Mouse (Mus musculus) frontal cortex, adult 2 months (tissue): Measurements from ENCODE around the gene Saysd1. TPM values are rescaled to one million over a fixed set of nuclear protein-coding genes. Genes with fewer than 3 reads are reported as not detected.

ENCODE experiments used
- DNase-seq, 2 experiments: peaks; one replicate each; pipeline ENCODE4 v3.0.0; 2022; ENCODE audit warnings: low spot score in 1 of 2; ENCODE audit errors: extremely low spot score in 1 of 2
- polyA plus RNA-seq: library from polyadenylated mRNA; depleted of rRNA; stranded (reverse); fragments of >200 nt; gene quantifications from 2 replicates; pipeline ENCODE4 v1.2.3, GENCODE M21; 2012

Saysd1 gene
- polyA plus RNA-seq, 1 experiment, result 8.6 TPM

DNA sequence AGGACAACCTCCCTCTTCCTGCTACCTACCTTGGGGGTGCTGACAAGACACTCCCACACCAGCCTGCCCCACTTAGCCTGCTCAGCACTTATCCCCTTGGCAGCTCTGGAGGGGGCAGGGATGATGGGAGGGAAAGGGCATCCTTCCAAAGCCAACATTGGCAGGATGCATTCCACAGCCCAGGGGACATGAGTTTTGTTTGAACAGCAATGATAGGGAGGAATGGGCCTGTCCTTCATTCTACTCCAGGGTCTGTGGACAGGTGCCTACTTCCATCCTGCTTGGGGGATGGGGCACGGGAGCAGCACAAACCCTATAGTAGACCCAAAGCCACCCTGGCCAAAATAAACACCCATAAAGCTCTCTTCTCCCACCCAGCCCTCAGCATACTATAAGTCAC is 27.1 kb upstream of the Saysd1 start:
- DNase-seq, result no peak

DNA sequence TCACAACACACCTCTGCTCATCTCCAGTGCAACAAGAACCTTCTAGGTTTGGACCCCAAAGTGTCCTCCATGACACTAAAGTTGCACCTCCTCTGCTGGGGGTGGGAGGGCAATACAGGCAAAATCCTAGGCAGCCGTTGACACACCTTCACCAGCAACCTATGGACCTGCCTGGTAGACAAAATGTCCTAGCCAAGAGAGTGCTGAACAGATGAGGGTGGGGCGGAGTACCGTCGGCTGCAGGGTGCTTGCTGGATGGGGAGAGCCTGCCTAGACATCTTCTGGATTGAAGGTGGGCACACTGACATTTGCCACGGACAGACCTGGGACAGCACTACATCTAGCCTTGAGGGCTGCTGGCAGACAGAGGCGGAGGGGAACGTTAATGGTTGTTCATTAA is 26.1 kb upstream of the Saysd1 start:
- DNase-seq, result no peak

DNA sequence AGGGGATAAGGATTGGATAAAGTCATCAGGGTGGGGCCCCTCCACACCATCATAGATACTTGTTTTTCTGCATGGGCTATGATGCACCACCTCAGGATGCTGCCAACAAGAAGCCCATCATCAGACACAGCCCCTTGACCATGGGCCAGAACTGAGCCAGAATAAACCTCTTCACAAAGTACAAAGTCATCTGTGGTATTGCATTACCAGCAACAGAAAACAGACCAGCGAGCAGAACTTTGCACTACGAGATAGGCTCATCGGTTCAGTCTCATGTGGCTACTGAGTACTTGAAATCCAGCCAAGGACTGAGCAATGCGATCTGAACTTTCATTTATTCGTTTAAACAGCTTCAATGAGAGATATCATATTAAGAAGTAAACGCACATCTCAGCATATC is 24.4 kb upstream of the Saysd1 start:
- DNase-seq, result no peak

DNA sequence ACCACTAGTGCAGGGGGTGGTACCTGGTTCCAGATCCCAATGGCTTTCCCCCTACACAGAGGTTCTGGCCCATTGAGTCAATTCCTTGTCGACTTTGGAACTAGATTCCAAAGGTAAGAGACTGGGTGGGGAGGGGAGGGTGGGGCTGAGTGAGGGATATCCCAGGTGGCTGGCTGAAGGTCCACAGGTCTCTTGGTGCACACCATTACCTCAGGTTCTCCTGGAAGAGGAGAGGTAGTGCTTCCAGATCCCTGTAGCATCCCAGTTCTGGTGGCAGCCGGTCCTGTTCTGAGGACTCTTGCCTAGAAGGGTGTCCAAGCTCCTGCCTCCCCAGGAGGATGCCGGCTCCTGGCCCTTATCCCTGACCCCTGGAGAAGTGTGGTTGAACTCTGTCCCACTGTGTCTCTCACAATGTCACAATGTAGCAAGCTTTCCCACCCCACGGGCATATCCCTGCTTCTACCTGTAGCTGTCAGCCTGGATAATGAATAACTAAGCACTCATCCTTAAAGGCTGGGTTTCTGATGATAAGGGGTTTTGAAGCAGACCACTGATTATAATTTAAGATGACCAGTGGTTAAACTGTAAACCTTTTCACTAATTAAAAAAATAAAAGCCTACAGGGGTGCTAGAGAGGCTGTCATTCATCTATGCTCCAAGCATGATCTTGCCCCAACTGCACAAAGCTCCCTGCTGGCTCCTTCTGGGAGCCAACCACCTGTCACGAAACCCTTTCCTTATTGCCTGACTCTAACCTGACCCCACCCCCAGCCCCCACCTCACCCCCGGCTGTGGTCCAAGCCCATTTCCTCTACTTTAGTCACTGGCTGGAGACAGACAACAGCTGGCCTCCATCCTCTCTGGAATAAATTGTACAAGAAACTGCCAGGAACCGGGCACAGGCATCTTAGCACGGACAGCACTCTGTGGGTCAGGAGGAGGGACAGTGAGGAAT is 20.7 kb upstream of the Saysd1 start:
- no peak for DNase-seq

DNA sequence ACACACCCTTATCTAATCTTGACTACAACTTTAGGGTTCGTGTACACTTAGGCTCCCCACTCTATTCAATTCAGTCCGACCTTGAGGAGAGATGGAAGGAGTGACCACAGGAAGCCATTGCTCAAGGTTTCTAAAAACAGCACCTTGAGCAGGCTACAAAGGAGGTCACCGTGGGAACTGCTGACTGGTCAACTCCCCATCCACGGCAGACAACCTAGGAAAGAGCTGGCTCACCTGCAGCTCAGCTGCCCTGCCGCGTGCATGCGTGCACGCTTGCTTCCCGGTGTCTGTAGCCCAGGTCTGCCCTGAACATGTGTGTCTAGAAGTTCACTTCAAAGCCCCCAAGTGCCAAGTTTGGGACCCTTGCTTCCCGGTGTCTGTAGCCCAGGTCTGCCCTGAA is 19.3 kb upstream of the Saysd1 start:
- DNase-seq, result no peak

DNA sequence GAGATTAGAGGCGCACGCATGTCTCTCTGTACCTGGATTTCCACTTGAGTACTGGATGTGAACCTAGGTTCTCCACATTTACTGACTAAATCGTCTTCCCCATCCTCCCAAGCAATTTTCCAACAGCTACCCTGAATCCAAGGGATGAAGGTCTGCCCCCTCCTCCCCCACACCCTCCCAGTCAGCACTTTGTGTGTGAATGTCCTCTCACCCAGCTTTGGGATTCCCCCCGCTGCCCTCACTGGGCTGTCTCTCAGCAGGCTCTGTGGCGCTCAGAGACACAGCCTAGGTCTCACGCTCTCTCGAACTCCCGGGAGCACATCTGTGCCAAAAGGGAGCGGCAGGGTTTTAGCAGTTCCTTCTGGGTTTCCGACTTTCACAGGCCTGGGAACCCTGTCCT is 17.4 kb upstream of the Saysd1 start:
- no peak for DNase-seq

DNA sequence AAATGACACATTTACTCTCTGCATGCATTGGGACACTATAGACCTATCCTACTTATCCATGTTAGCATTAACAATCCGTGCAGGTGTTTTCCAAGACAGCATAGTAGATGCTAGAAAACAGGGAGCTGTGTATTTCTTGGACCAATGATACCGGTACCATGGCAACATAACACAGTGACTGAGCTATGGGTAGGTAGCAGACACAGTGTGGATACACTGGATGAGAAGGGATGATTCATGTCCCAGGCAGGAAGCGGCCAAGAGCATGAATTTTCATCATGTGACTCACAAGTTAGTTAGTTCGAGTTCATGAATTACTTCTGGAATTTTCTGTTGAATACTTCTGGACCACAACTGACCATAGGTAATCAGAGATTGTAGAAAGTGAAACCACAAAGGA is 16.6 kb upstream of the Saysd1 start:
- DNase-seq, result no peak

DNA sequence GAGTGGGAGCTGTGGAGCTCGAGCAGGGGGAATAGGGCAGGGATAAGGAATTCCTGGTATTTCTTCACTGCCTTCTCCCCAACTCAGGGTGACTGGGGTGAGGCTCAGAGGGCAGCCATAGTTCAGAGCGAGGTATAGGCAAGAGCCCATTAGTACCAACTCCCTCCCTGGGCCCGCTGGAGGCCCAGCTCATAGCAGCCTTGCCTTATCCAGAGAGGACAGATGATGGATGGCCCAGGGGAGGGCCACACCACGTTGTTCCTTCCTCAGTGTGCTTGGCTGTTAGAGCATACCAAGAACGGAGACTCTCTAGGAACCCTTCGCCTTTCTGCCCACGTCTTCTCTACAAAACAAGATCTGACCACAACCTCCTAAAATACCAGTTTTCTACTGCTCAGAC is 15.9 kb upstream of the Saysd1 start:
- DNase-seq, result no peak

DNA sequence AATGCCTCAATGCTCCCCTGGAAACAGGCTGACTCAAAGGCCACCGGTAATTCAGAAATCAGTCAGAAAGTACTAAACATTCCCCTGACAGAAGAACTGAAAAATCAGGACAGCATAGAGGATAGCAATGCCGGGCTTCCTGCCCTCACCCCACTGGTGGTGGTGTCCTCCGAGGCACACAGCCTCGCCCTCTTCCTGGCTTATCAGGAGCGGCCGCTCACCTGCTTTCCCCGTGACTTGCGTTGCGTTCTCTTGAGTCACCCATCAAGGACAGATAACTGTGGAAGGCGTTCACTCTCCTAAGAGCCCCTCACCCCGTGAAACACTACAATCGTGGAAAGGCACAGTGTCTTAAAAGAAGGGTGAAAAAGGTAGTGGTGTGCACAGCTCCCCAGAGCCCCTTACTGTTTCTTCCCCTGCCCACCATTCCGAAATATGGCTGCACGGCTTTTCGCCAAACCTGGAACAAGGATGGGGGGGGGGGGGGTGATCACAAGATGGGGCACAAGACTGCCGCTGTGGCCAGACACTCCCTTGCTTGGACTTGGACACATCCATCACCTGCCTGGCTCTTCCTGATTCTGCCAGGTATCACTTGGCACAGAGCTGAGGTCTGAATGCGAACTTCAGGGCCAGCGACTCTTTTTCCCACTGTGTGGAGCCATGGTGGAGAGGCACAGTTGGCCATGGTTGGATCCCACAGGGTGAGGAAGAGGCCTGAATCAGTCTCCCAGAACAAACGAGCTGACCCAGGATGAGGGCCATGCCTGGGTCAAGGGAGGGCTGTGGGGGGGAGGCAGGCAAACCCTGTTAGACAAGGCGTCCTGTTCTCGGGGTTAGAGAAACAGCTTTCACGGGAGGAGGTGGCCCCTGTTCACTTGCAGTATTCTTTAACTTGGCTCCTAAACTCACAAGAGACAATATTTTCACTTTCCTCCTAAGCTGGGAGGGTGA is 11.1 kb upstream of the Saysd1 start:
- no peak for DNase-seq

DNA sequence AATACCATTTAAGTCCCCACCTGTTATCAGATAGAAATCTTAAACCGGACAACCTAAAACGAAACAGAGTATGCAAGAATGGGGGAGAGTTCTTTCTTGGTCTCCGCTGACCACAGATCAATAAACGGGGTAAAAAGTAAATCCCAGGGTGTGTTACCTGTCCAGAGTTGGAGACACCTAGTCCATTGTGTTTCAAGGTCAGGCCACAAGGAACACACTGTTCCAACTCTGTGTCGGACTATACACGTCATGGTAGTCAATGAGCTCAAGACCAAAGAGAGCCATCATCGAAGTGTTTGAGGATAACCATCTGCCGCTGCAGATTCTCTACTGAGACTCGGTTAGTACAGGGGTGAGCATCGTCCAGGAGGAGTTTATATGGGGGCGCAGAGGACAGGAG is 10.2 kb upstream of the Saysd1 start:
- DNase-seq, result no peak

DNA sequence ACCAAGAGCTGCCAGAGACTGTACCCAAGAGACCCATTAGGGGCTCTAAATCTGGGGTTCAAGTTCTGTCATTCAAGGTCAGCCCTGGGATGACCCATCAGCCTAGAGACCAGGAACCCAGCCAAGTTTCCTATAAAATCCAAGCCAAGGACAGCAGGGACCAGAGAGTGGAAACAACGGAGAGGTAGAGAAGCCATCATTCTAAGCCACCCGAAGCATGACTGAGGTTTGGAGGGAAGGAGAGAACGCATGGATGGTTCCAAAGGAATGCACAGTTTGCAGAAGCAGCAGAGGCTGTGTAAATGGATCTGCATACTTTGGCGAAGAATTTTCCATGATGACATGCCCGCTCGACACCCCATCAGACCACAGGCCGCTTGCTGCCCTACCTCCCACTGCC is 9.5 kb upstream of the Saysd1 start:
- no peak for DNase-seq

DNA sequence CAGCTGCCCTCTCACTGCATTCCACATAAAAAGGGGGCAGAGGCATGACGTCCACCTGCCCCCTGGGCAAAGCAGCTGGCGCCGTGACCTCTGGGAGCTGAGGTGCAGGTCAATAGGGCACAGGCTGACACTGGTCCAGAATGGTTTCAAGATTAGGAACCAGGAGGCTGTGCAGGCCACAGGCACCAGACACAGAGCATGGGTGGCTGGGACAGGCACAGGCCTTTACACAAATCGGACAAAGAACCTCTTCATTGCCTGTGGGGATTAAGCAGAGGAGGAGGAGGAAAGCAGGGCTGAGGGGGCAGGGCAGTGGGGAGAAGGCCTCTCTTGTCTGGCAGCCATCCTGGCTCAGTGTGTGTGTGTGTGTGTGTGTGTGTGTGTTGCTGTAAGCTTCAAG is 5.8 kb upstream of the Saysd1 start:
- peak in 1 of 2 experiments; percentile 16 for DNase-seq

DNA sequence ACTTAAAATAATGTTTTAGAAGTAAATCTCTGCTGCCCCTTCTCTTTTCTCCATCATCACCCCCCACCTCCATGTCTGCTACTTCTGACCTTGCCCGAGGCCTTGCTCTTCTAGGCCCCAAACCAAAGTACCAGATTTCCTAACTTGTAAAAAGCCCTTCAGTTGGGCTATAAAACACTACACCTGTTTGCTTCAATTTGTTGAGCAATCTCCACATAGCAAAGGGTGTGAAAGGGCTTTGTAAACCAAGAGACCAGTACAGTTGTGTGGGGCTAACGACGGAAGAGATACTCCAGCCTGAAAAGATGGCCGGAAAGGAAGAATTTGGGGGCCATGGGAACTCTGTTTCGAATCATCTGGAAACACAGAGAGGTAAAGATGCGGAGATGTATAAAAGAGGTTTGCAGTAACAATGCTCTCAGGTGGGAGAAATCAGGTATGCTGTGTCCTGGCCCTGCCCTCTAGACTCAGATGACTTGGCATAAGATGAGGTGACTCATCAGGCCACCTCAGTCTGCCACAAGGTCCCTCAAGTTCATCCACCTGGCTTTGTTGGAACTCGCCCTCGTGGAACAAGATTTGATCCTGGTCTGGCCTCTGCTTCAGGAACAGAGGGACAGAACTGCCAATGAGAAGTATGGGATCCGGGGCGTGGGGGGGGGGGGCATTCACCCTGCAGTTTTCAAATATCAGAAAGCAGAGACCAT is 3.2 kb downstream of the Saysd1 start:
- DNase-seq, result no peak

DNA sequence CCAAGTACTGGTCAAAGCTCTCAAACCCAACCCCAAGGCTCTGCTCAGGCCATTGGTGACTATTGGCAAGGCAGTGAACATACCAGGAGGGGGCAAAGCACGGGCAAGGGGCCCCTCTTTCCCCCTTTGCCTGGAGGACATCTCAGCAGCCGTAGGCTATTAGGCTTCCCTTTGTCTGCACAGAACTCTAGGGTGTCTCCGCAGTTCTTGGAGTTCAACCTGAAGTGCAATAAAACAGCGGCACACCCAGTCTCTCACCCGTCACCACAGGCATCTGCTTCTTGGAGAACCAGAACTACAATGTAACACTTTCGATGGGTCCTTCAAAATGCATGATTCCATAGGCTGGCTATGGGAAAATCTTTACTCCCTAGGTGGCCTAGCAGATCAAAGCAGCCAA is 10.2 kb downstream of the Saysd1 start:
- no peak for DNase-seq

DNA sequence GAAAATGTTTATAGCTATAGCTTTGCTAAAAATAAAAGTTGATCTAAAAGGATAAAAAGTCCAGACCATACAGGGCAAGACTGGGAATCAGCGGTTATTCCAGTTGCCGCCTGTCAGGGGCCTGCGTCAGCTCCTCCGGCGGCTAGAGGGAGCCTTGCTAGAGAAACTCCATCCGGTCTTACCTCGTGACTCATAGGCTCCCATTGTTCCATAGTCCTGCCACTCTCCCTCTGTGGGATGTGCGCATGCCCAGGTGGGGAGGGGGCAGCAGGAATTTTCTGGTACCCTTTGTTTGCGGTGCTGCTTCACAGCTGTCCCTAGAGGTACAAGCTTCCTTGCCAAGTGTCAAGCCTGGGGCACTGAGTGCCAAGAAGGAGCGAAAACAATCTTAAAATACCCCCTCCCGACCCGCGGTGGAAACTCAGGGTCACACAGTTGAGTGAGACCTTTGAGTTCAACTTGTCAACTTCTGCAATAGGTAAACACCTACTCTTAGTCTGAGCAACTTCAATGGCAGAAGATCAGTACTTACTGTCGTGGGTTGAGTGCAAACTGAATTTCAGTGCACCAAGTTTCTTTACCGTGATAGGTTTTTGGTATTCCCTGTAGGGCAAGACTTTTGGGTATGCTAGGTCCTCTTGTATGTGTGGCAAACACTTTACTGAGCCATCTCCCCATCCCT is 10.8 kb downstream of the Saysd1 start:
- no peak for DNase-seq

DNA sequence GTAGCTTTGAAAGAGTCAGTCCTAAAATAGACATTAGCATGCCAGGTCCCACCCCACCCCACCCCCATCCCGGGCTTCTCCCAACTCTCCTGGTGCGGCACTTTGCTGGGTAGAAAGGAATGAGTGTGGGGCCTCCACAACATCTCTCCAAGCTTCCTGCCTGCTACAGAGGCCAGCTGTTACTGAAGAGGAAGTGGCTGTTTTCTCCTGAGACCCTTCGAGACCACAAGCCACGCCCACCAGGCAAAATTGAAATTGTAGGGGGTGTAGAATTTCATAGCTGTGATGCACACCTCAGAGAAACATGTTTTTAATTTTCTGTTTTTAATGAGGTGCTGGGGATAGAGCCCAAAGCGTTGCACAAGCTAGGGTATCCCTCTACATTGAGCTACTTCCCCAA is 17.5 kb downstream of the Saysd1 start:
- DNase-seq, result no peak

DNA sequence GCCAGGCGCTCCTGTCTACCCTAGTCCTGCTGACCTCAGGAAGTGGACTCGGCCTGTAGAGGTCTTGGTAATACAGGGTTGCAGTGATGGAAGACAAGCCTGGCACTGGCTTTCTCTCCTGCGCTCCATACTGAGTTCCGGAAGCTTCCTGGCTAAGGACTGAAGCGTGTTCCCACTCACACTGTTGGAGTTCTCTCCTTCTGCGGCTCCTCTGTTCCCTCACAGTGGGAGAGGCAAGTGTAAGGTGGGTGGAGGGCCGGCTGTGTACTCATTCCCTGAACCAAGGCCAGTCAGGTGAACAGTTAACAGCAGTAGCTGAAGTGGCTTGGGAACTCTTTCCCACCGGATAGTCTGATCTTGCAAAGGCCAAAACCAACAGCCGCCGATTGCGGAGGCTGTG is 18.3 kb downstream of the Saysd1 start:
- DNase-seq, result peak in 1 of 2 experiments; percentile 13

DNA sequence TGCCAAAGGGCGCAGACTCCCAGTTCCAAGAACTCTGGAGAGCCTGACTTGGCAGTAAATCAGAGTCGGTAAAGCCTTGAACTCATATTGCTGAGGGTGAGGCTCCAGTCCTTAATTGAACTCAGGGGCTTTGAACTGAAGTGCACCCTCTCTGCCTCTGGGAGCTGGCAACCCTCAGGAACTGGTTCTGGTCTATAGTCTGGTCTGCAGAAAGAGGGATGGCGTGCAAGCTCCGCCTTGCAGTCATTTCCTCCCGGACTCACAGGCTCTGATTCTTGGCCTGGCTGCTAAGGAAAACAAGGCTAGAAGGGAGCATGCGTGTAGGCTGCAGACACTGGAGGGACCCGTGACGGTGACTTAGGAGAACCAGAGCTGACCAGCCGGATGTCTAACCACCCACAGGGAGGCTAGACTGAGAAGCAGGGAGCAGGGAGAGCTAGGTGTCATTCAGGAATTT is 22.2 kb downstream of the Saysd1 start:
- no peak for DNase-seq

DNA sequence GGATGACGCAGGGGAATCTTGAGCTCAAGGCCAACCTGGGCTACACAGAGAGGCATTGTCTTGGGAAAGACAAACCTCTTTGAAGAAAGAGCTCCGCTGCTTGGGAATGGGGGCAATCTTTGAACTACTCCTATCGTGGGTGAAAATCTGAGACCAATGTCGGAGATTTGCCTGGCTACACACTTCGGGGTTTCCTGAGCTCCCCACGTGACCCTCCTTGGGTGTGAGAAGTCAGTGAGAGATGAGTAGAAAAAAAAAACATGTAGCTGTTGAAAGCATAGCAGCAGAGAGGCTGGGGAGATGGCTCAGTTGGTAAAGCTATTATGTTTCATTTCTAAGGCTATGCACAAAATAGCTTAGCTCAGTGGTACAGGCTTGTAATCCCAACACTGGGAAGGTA is 23.4 kb downstream of the Saysd1 start:
- no peak for DNase-seq

DNA sequence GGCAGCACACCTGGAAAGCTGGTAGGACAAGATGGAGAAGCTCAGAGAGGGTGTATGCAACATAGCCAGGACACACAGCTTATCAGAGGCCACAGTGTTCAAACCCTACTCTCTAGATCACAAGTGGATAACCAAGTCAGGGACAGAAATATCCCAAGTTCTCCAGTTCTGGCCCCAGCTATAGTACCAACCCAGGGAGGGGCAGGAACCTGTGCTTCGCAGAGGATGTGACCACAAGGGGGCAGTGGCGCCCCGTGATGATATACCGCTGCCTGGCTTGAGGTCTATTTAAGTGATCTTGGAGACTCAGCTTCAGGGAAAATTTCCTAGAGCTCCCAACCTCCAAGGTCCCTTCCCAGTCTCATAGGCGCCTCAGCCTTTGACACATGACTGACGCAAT is 24.4 kb downstream of the Saysd1 start:
- DNase-seq, result peak; percentile 69 to 95
